ENCODE assay signal across 26 mouse cellular contexts in genomic region chr10:117665376-117666275, GRCm38 (mm10). TPM values are rescaled to one million over a fixed set of nuclear protein-coding genes. Genes with fewer than 3 reads are reported as not detected.
DNase-seq lines count a peak whose midpoint lies in the region; ATAC-seq and TF ChIP-seq lines count a peak whose summit lies in the region.
"Had no signal": no experiment of that assay in that cellular context is flagged by ENCODE, and none has a peak within 500 bp of the region (broad histone marks: within the 10 kb centered on the region; RNA-seq: fewer than 3 reads in every experiment).

No protein-coding gene starts in this region.

- no peaks in the 10 kb centered on the region for H3K36me3 ChIP-seq in embryonic facial prominence, embryonic 12.5 days
- no peaks in the 10 kb centered on the region for H3K36me3 ChIP-seq in embryonic facial prominence, embryonic 10.5 days (replicated peaks)
- H3K36me3 ChIP-seq in liver, adult 2 months (ENCODE audit: control insufficient read depth, insufficient read depth, low read length), result no peaks in the 10 kb centered on the region
- H3K36me3 ChIP-seq in liver, postnatal 0 days (replicated peaks; ENCODE audit: insufficient read depth, low read length), result no peaks in the 10 kb centered on the region
- H3K36me3 ChIP-seq: embryonic facial prominence, embryonic 13.5 days; forebrain, embryonic 12.5 days; forebrain, embryonic 15.5 days had no signal

- DNase-seq in embryonic facial prominence, embryonic 10.5 days (ENCODE audit: low spot score), result no peak
- peak; percentile 42 for DNase-seq in liver, adult 2 months (ENCODE audit: extremely low read depth, low read depth, low spot score)
- DNase-seq in liver, postnatal 0 days, result no peak
- peak; percentile 76 for DNase-seq in R1 (ENCODE audit: low read depth, low spot score)
- peak; percentile 48 for DNase-seq in induced T-regulatory cell, adult 2 months (ENCODE audit: low read depth)
- DNase-seq in frontal cortex, postnatal 14 days (ENCODE audit: low spot score in 2 of 2), result no peak
- no peak for DNase-seq in heart, postnatal 4 days
- DNase-seq: adrenal gland, adult 2 months; adrenal gland, postnatal 14 days; B cell, adult 2 months; cerebellum, adult 11-12 months; cerebellum, adult 8-10 months; cerebellum, postnatal 10 days; gastrocnemius, adult 2 months; gastrocnemius, postnatal 14 days; heart, adult 11 months had no signal

- no peak for ATAC-seq in embryonic facial prominence, embryonic 12.5 days (ENCODE audit: insufficient number of reproducible peaks, insufficient read depth, low FRiP score, low TSS enrichment)
- no peak for ATAC-seq in liver, postnatal 0 days
- ATAC-seq: forebrain, embryonic 15.5 days; hindbrain, postnatal 0 days; intestine, postnatal 0 days had no signal

- no peaks in the 10 kb centered on the region for H3K79me2 ChIP-seq in liver, adult 2 months (ENCODE audit: control insufficient read depth, insufficient read depth, low read length)

- no peak overlapping the region for H3K4me2 ChIP-seq in embryonic facial prominence, embryonic 12.5 days (replicated peaks)
- H3K4me2 ChIP-seq in liver, postnatal 0 days (ENCODE audit: low read depth, low read length), result no peak overlapping the region
- H3K4me2 ChIP-seq: embryonic facial prominence, embryonic 13.5 days; forebrain, embryonic 12.5 days; forebrain, embryonic 15.5 days; heart, embryonic 11.5 days; hindbrain, embryonic 14.5 days had no signal

- H3K9me3 ChIP-seq in embryonic facial prominence, embryonic 12.5 days, result no peaks in the 10 kb centered on the region
- H3K9me3 ChIP-seq in embryonic facial prominence, embryonic 10.5 days, result no peaks in the 10 kb centered on the region
- no peaks in the 10 kb centered on the region for H3K9me3 ChIP-seq in liver, postnatal 0 days (ENCODE audit: low read length)
- H3K9me3 ChIP-seq: embryonic facial prominence, embryonic 13.5 days; forebrain, embryonic 12.5 days; forebrain, embryonic 15.5 days had no signal

- no peak for TF ChIP-seq EP300 in liver, postnatal 0 days (IDR thresholded peaks at IDR 0.05; ENCODE audit: low read depth)

- no peak overlapping the region for H3K9ac ChIP-seq in embryonic facial prominence, embryonic 12.5 days
- H3K9ac ChIP-seq in liver, adult 2 months (ENCODE audit: low read depth, low read length), result no peak overlapping the region
- H3K9ac ChIP-seq in liver, postnatal 0 days (replicated peaks), result no peak overlapping the region
- H3K9ac ChIP-seq: embryonic facial prominence, embryonic 13.5 days; forebrain, embryonic 12.5 days; forebrain, embryonic 15.5 days; hindbrain, embryonic 14.5 days had no signal

- H3K4me3 ChIP-seq in embryonic facial prominence, embryonic 12.5 days, result no peak overlapping the region
- no peak overlapping the region for H3K4me3 ChIP-seq in embryonic facial prominence, embryonic 10.5 days
- no peak overlapping the region for H3K4me3 ChIP-seq in liver, adult 2 months (ENCODE audit: insufficient read depth, low read depth, low read length)
- no peak overlapping the region for H3K4me3 ChIP-seq in liver, postnatal 0 days (ENCODE audit: low read depth, low read length)
- H3K4me3 ChIP-seq: embryonic facial prominence, embryonic 13.5 days; erythroblast, embryonic 14.5 days; forebrain, embryonic 12.5 days; forebrain, embryonic 15.5 days; gastrocnemius, adult 2 months had no signal

- TF ChIP-seq POLR2A in liver, adult 2 months (IDR thresholded peaks at IDR 0.05; ENCODE audit: extremely low read depth, insufficient read depth, low read length), result no peak

- 78% methylated on average over 9 of the region's 9 CpGs for WGBS in embryonic facial prominence, embryonic 12.5 days
- WGBS in embryonic facial prominence, embryonic 10.5 days, result 83% methylated on average over 9 of the region's 9 CpGs
- 82% methylated on average over 9 of the region's 9 CpGs for WGBS in liver, adult 2 months
- 66% methylated on average over 9 of the region's 9 CpGs for WGBS in liver, postnatal 0 days (ENCODE audit: insufficient replicate concordance)

- 0 out of 2 replicates have a peak overlapping the region, but pooled peaks have one; percentile 6 for H3K27ac ChIP-seq in embryonic facial prominence, embryonic 12.5 days
- no peak overlapping the region for H3K27ac ChIP-seq in embryonic facial prominence, embryonic 10.5 days (replicated peaks)
- no peak overlapping the region for H3K27ac ChIP-seq in liver, adult 2 months (replicated peaks; ENCODE audit: insufficient read depth, low read depth, low read length)
- no peak overlapping the region for H3K27ac ChIP-seq in liver, postnatal 0 days (ENCODE audit: low read depth)
- H3K27ac ChIP-seq: embryonic facial prominence, embryonic 13.5 days; forebrain, embryonic 12.5 days; forebrain, embryonic 15.5 days; gastrocnemius, adult 2 months; hindbrain, embryonic 14.5 days; hindbrain, postnatal 0 days had no signal

- H3K27me3 ChIP-seq in embryonic facial prominence, embryonic 12.5 days, result no peaks in the 10 kb centered on the region
- H3K27me3 ChIP-seq in embryonic facial prominence, embryonic 10.5 days (replicated peaks; ENCODE audit: low read depth, poor library complexity, severe bottlenecking), result no peaks in the 10 kb centered on the region
- H3K27me3 ChIP-seq in liver, adult 2 months (ENCODE audit: control insufficient read depth, insufficient read depth, low read length), result no peaks in the 10 kb centered on the region
- no peaks in the 10 kb centered on the region for H3K27me3 ChIP-seq in liver, postnatal 0 days (ENCODE audit: insufficient read depth, low read length)
- H3K27me3 ChIP-seq: CH12.LX; embryonic facial prominence, embryonic 13.5 days; forebrain, embryonic 12.5 days; forebrain, embryonic 15.5 days had no signal

- no peak for TF ChIP-seq CTCF in liver, adult 2 months (IDR thresholded peaks at IDR 0.05; ENCODE audit: low read depth, low read length)
- TF ChIP-seq CTCF in liver, postnatal 0 days (IDR thresholded peaks at IDR 0.05; ENCODE audit: low read depth), result no peak

- H3K4me1 ChIP-seq in embryonic facial prominence, embryonic 12.5 days, result peaks cover 26% of the 10 kb centered on the region
- peaks cover 34% of the 10 kb centered on the region for H3K4me1 ChIP-seq in embryonic facial prominence, embryonic 10.5 days
- H3K4me1 ChIP-seq in liver, adult 2 months (ENCODE audit: control insufficient read depth, insufficient read depth, low read length), result peaks cover 6% of the 10 kb centered on the region; the same call in 1 of the 2 replicates
- peaks cover 6% of the 10 kb centered on the region; the same call in 1 of the 2 replicates for H3K4me1 ChIP-seq in liver, postnatal 0 days (ENCODE audit: insufficient read depth)
- H3K4me1 ChIP-seq: forebrain, embryonic 15.5 days had no signal

RNA-seq across cellular contexts. Expression of gene Cpm, which starts 36.3 kb away (rescaled TPM):
- 19.3 and 20.4 TPM in 2 replicates for polyA plus RNA-seq in embryonic facial prominence, embryonic 12.5 days (2016; fragmentation: Nextera tagmentation; extraction: Ambion mirVana)
- polyA plus RNA-seq in embryonic facial prominence, embryonic 10.5 days (2016; fragmentation: Nextera tagmentation; extraction: Ambion mirVana), result 8.3 and 11.6 TPM in 2 replicates
- total RNA-seq in liver, adult 2 months (2014; rRNA removed), result 1.4 and 1.7 TPM in 2 replicates
- polyA plus RNA-seq in liver, adult 2 months (2012; rRNA removed), result 0.76 and 0.80 TPM in 2 replicates
- 7.0 and 7.7 TPM in 2 replicates for polyA plus RNA-seq in liver, postnatal 0 days (2015; fragmentation: Nextera tagmentation; extraction: Ambion mirVana)
- 1 to 10 TPM; 2.8 to 3.6 TPM for total RNA-seq in heart, postnatal 4 days (2021)
- polyA plus RNA-seq: erythroblast, embryonic 14.5 days had no signal

RNA-seq across cellular contexts. Expression of gene Mdm2, which starts 44.9 kb away (rescaled TPM):
- 55.0 and 55.9 TPM in 2 replicates for polyA plus RNA-seq in embryonic facial prominence, embryonic 12.5 days (2016; fragmentation: Nextera tagmentation; extraction: Ambion mirVana)
- polyA plus RNA-seq in embryonic facial prominence, embryonic 10.5 days (2016; fragmentation: Nextera tagmentation; extraction: Ambion mirVana), result 58.9 and 64.4 TPM in 2 replicates
- 24.6 and 27.7 TPM in 2 replicates for total RNA-seq in liver, adult 2 months (2014; rRNA removed)
- polyA plus RNA-seq in liver, adult 2 months (2012; rRNA removed), result 18.2 and 19.8 TPM in 2 replicates
- 10.5 and 11.3 TPM in 2 replicates for polyA plus RNA-seq in liver, postnatal 0 days (2015; fragmentation: Nextera tagmentation; extraction: Ambion mirVana)
- 10 to 100 TPM; 48.4 to 50.8 TPM for total RNA-seq in heart, postnatal 4 days (2021)

Comparison
In these comparisons a context has a peak if more than half of its experiments do, and no peak if none do; other contexts are left out.
1. DNase-seq: peak in liver, adult 2 months (single experiment), R1 (single experiment) and induced T-regulatory cell, adult 2 months (single experiment); none in embryonic facial prominence, embryonic 10.5 days (single experiment), liver, postnatal 0 days (single experiment), frontal cortex, postnatal 14 days (0 of 2) and heart, postnatal 4 days (single experiment).